Mouse (Mus musculus): ENCODE data around the gene Paqr4.

DNA sequence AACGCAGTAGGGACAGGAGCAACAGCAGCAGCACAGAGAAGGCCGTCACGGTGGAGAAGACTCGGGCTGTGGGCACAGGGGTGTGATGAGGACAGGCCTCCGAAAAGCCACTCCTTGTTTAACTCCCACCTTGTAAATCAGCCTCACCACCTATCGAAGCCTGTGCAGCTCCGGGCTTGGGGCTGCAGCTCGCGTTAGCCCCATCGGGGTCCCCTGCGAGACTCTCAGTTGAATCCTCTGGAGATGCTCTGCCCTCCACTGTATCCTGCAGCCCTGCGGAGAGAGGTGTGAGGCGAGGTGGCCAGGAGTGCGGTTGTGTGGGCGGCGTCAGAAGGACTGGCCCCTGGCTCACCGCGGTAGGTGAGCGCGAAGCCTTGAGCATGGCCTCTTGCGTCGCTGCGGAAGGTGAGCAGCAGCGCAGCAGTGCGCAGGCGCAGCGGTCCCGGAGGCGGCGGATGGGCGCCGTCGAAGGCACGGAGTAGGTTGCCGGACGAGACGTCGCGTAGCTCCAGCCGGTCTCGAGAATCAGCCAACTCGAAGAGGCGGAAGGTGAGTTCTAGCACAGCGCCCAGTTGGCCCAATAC is 1.6 kb upstream of the Paqr4 start:
- TF ChIP-seq CTCF (IDR thresholded peaks at IDR 0.05; ENCODE audit: control insufficient read depth, insufficient read depth, insufficient replicate concordance, low read depth, low read length) (no peak), POLR2A (IDR thresholded peaks at IDR 0.05; ENCODE audit: control insufficient read depth, low read depth, low read length) (no peak)
